Mouse (Mus musculus): Measurements from ENCODE around the gene Ptpru.

DNA sequence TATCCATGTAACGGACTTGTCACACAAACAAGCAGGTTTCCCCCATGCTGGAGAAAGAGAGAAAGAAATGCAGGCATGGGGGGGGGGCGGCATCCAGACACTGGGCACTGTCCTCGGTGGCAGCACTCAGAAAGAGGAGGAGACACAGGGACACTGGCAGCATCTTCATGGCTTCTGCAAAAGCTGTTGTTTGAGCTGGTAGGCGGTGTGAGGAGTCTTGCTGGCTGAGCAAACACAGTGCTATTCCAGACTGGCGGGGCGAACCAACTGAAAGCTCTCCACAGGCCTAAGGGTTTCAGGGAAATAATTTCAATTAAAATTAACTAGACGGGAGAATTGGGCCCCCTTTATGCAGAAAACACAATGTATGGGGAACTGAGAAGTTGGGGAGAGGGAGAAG is 86.5 kb downstream of the Ptpru start:
- no peak for TF ChIP-seq CTCF (IDR thresholded peaks at IDR 0.05; ENCODE audit: low read depth)
- TF ChIP-seq EP300 (IDR thresholded peaks at IDR 0.05; ENCODE audit: low read depth): no peak
